Comparison of ENCODE assay signal across 15 mouse cellular contexts in genomic region chr11:35196777-35197176, GRCm38 (mm10).
DNase-seq lines count a peak whose midpoint lies in the region; ATAC-seq and TF ChIP-seq lines count a peak whose summit lies in the region.
"Had no signal": no experiment of that assay in that cellular context is flagged by ENCODE, and none has a peak within 500 bp of the region (broad histone marks: within the 10 kb centered on the region; RNA-seq: fewer than 3 reads in every experiment).

No protein-coding gene starts in this region.

- no peak overlapping the region for H3K4me2 ChIP-seq in midbrain, postnatal 0 days (ENCODE audit: low read depth, low read length, poor library complexity, severe bottlenecking)
- no peak overlapping the region for H3K4me2 ChIP-seq in midbrain, embryonic 14.5 days (ENCODE audit: low read length)
- H3K4me2 ChIP-seq: forebrain, embryonic 12.5 days; midbrain, embryonic 15.5 days had no signal

- H3K9ac ChIP-seq in midbrain, postnatal 0 days (replicated peaks; ENCODE audit: low read length, poor library complexity, severe bottlenecking): no peak overlapping the region
- no peak overlapping the region for H3K9ac ChIP-seq in midbrain, embryonic 14.5 days (replicated peaks; ENCODE audit: low read length)
- H3K9ac ChIP-seq: forebrain, embryonic 12.5 days; liver, embryonic 14.5 days; midbrain, embryonic 15.5 days had no signal

- no peaks in the 10 kb centered on the region for H3K36me3 ChIP-seq in midbrain, postnatal 0 days (ENCODE audit: insufficient read depth, low read length)
- H3K36me3 ChIP-seq in midbrain, embryonic 14.5 days (ENCODE audit: control insufficient read depth, insufficient read depth, low read length): no peaks in the 10 kb centered on the region
- H3K36me3 ChIP-seq: embryonic facial prominence, embryonic 10.5 days; forebrain, embryonic 12.5 days; midbrain, embryonic 15.5 days had no signal

- no peak; the same call in 1 of the 2 replicates for TF ChIP-seq CTCF in midbrain, postnatal 0 days (IDR thresholded peaks at IDR 0.05)

- H3K27me3 ChIP-seq in midbrain, postnatal 0 days (ENCODE audit: insufficient read depth, low read length): no peaks in the 10 kb centered on the region
- 0 out of 2 replicates have a peak, but pooled peaks cover 9% of the 10 kb centered on the region for H3K27me3 ChIP-seq in midbrain, embryonic 14.5 days (ENCODE audit: control insufficient read depth, insufficient read depth, low read length)

- H3K27ac ChIP-seq in midbrain, postnatal 0 days (ENCODE audit: low read depth, low read length): no peak overlapping the region
- H3K27ac ChIP-seq in midbrain, embryonic 14.5 days (replicated peaks; ENCODE audit: low read depth, low read length): no peak overlapping the region
- H3K27ac ChIP-seq: embryonic facial prominence, embryonic 10.5 days; forebrain, embryonic 12.5 days; heart, adult 2 months; kidney, postnatal 0 days; liver, embryonic 14.5 days; midbrain, embryonic 15.5 days had no signal

- no peaks in the 10 kb centered on the region; the same call in 1 of the 2 replicates for H3K4me1 ChIP-seq in midbrain, postnatal 0 days (ENCODE audit: insufficient read depth, low read length)
- 0 out of 2 replicates have a peak, but pooled peaks cover under 1% of the 10 kb centered on the region for H3K4me1 ChIP-seq in midbrain, embryonic 14.5 days (ENCODE audit: control insufficient read depth, insufficient read depth, low read length)

- H3K9me3 ChIP-seq in midbrain, postnatal 0 days (ENCODE audit: low read length): no peaks in the 10 kb centered on the region
- H3K9me3 ChIP-seq in midbrain, embryonic 14.5 days (ENCODE audit: control insufficient read depth, low read length): no peaks in the 10 kb centered on the region
- H3K9me3 ChIP-seq: embryonic facial prominence, embryonic 10.5 days; forebrain, embryonic 12.5 days; midbrain, embryonic 15.5 days had no signal

- peak; percentile 52 for DNase-seq in gastrocnemius, adult 18-20 months (ENCODE audit: low spot score)
- no peak for DNase-seq in gastrocnemius, postnatal 14 days
- DNase-seq in midbrain, postnatal 0 days (ENCODE audit: low spot score): peak; percentile 2
- no peak for DNase-seq in midbrain, embryonic 14.5 days
- peak; percentile 12 to 50 for DNase-seq in heart, postnatal 14 days
- DNase-seq in lung, postnatal 25 days (ENCODE audit: low spot score): peak; percentile 67
- DNase-seq in liver: no peak
- DNase-seq in kidney, postnatal 25 days: no peak
- DNase-seq: adrenal gland, adult 2 months had no signal

- 85% methylated on average over 7 of the region's 7 CpGs for WGBS in midbrain, postnatal 0 days
- 85% methylated on average over 7 of the region's 7 CpGs for WGBS in midbrain, embryonic 14.5 days

- intact Hi-C loops in gastrocnemius, postnatal 14 days (cut with DNase I; ENCODE audit: low total_unique reads): no loop called here
- intact Hi-C loops in heart, postnatal 14 days (cut with DNase I): no loop called here

- no peak for ATAC-seq in midbrain, postnatal 0 days (ENCODE audit: low FRiP score)
- no peak for ATAC-seq in midbrain, embryonic 14.5 days (ENCODE audit: low FRiP score, low TSS enrichment)
- ATAC-seq: midbrain, embryonic 15.5 days had no signal

- H3K4me3 ChIP-seq in midbrain, postnatal 0 days (ENCODE audit: low read depth, low read length): no peak overlapping the region
- H3K4me3 ChIP-seq in midbrain, embryonic 14.5 days (replicated peaks; ENCODE audit: low read depth, low read length): no peak overlapping the region
- H3K4me3 ChIP-seq: embryonic facial prominence, embryonic 10.5 days; forebrain, embryonic 12.5 days; heart, adult 2 months; midbrain, embryonic 15.5 days had no signal

Comparison
In these comparisons a context has a peak if more than half of its experiments do, and no peak if none do; other contexts are left out.
1. DNase-seq: peak in gastrocnemius, adult 18-20 months (single experiment), midbrain, postnatal 0 days (single experiment), heart, postnatal 14 days (2 of 2) and lung, postnatal 25 days (single experiment); none in gastrocnemius, postnatal 14 days (single experiment), midbrain, embryonic 14.5 days (single experiment), liver (single experiment) and kidney, postnatal 25 days (0 of 2).